Comparison of ENCODE assay signal across 8 mouse cellular contexts in genomic region chr10:128302357-128302756, GRCm38 (mm10). TPM values are rescaled to one million over a fixed set of nuclear protein-coding genes. Genes with fewer than 3 reads are reported as not detected.
DNase-seq lines count a peak whose midpoint lies in the region; ATAC-seq and TF ChIP-seq lines count a peak whose summit lies in the region.

No protein-coding gene starts in this region.

- peak overlapping the region; percentile 95 for H3K27ac ChIP-seq in liver, adult 2 months (replicated peaks; ENCODE audit: insufficient read depth, low read depth, low read length)
- H3K27ac ChIP-seq in embryonic facial prominence, embryonic 14.5 days (replicated peaks; ENCODE audit: low read depth, low read length) = peak overlapping the region; percentile 97
- H3K27ac ChIP-seq in limb, embryonic 11.5 days (replicated peaks; ENCODE audit: low read depth, low read length) = peak overlapping the region; percentile 89
- peak overlapping the region; percentile 96 for H3K27ac ChIP-seq in olfactory bulb, adult 2 months (ENCODE audit: insufficient read depth, low read depth, low read length)

- peaks cover 5% of the 10 kb centered on the region; the same call in 1 of the 2 replicates for H3K4me1 ChIP-seq in liver, adult 2 months (ENCODE audit: control insufficient read depth, insufficient read depth, low read length)
- H3K4me1 ChIP-seq in embryonic facial prominence, embryonic 14.5 days (ENCODE audit: control insufficient read depth, insufficient read depth, low read length) = peaks cover 13% of the 10 kb centered on the region; the same call in 1 of the 2 replicates
- peaks cover 3% of the 10 kb centered on the region for H3K4me1 ChIP-seq in limb, embryonic 11.5 days (ENCODE audit: control insufficient read depth, insufficient read depth, low read length)
- H3K4me1 ChIP-seq in olfactory bulb, adult 2 months (ENCODE audit: control insufficient read depth, insufficient read depth, low read length) = peaks cover 9% of the 10 kb centered on the region

- peaks cover 3% of the 10 kb centered on the region; the same call in 1 of the 2 replicates for H3K79me2 ChIP-seq in liver, adult 2 months (ENCODE audit: control insufficient read depth, insufficient read depth, low read length)

- TF ChIP-seq CTCF in liver, adult 2 months (IDR thresholded peaks at IDR 0.05; ENCODE audit: low read depth, low read length) = no peak
- no peak for TF ChIP-seq CTCF in olfactory bulb, adult 2 months (IDR thresholded peaks at IDR 0.05; ENCODE audit: insufficient read depth, low read depth, low read length)

- H3K27me3 ChIP-seq in liver, adult 2 months (ENCODE audit: control insufficient read depth, insufficient read depth, low read length) = no peaks in the 10 kb centered on the region
- H3K27me3 ChIP-seq in embryonic facial prominence, embryonic 14.5 days (replicated peaks; ENCODE audit: control insufficient read depth, insufficient read depth, low read length) = no peaks in the 10 kb centered on the region
- no peaks in the 10 kb centered on the region for H3K27me3 ChIP-seq in limb, embryonic 11.5 days (ENCODE audit: control insufficient read depth, insufficient read depth, low read length)

- peak overlapping the region; percentile 80 for H3K9ac ChIP-seq in liver, adult 2 months (ENCODE audit: low read depth, low read length)
- peak overlapping the region; percentile 90 for H3K9ac ChIP-seq in embryonic facial prominence, embryonic 14.5 days (ENCODE audit: low read depth, low read length)
- peak overlapping the region; percentile 91 for H3K9ac ChIP-seq in limb, embryonic 11.5 days (ENCODE audit: low read length)

- H3K9me3 ChIP-seq in embryonic facial prominence, embryonic 14.5 days (ENCODE audit: control insufficient read depth, low read length) = no peaks in the 10 kb centered on the region
- H3K9me3 ChIP-seq in limb, embryonic 11.5 days (ENCODE audit: control insufficient read depth, low read length) = no peaks in the 10 kb centered on the region

- 25% methylated on average over 3 of the region's 3 CpGs for WGBS in liver, adult 2 months
- WGBS in embryonic facial prominence, embryonic 14.5 days = 34% methylated on average over 3 of the region's 3 CpGs
- whole genome bisulfite sequencing in limb, embryonic 11.5 days = 46% methylated on average over 3 of the region's 3 CpGs
- 28% methylated on average over 3 of the region's 3 CpGs for WGBS in olfactory bulb, adult 2 months

- H3K4me3 ChIP-seq in liver, adult 2 months (ENCODE audit: insufficient read depth, low read depth, low read length) = peak overlapping the region; percentile 63
- H3K4me3 ChIP-seq in embryonic facial prominence, embryonic 14.5 days (ENCODE audit: low read depth, low read length) = peak overlapping the region; percentile 71
- peak overlapping the region; percentile 60 for H3K4me3 ChIP-seq in limb, embryonic 11.5 days (ENCODE audit: low read depth, low read length)
- H3K4me3 ChIP-seq in olfactory bulb, adult 2 months (ENCODE audit: insufficient read depth, low read depth, low read length) = peak overlapping the region; percentile 76

- DNase-seq in liver, adult 2 months (ENCODE audit: extremely low read depth, low read depth, low spot score) = peak; percentile 24
- DNase-seq in liver = no peak
- DNase-seq in embryonic facial prominence, embryonic 14.5 days (ENCODE audit: low spot score) = no peak
- no peak for DNase-seq in limb, embryonic 11.5 days (ENCODE audit: low spot score)
- DNase-seq in adrenal gland, adult 2 months = no peak
- no peak for DNase-seq in adrenal gland, postnatal 36 days
- DNase-seq in kidney, adult 8-10 months = no peak

- TF ChIP-seq POLR2A in liver, adult 2 months (IDR thresholded peaks at IDR 0.05; ENCODE audit: extremely low read depth, insufficient read depth, low read length) = no peak
- TF ChIP-seq POLR2A in olfactory bulb, adult 2 months (IDR thresholded peaks at IDR 0.05; ENCODE audit: insufficient read depth, low read depth, low read length) = no peak

- peak overlapping the region; percentile 78 for H3K4me2 ChIP-seq in embryonic facial prominence, embryonic 14.5 days (ENCODE audit: low read depth, low read length)
- peak overlapping the region; percentile 85 for H3K4me2 ChIP-seq in limb, embryonic 11.5 days (ENCODE audit: low read depth, severe bottlenecking)

- H3K36me3 ChIP-seq in liver, adult 2 months (ENCODE audit: control insufficient read depth, insufficient read depth, low read length) = no peaks in the 10 kb centered on the region
- H3K36me3 ChIP-seq in embryonic facial prominence, embryonic 14.5 days (ENCODE audit: control insufficient read depth, insufficient read depth, low read length) = 0 out of 2 replicates have a peak, but pooled peaks cover 7% of the 10 kb centered on the region
- H3K36me3 ChIP-seq in limb, embryonic 11.5 days (ENCODE audit: control insufficient read depth, insufficient read depth, low read length) = no peaks in the 10 kb centered on the region

- no peak for ATAC-seq in embryonic facial prominence, embryonic 14.5 days (ENCODE audit: low read depth)
- ATAC-seq in limb, embryonic 11.5 days (ENCODE audit: insufficient number of reproducible peaks, low FRiP score, low TSS enrichment, low read depth) = no peak

RNA-seq across cellular contexts. Expression of gene Pan2, which starts 0.8 kb away (rescaled TPM):
- total RNA-seq in liver, adult 2 months (2014; rRNA removed) = 9.1 and 11.8 TPM in 2 replicates
- polyA plus RNA-seq in liver, adult 2 months (2012; rRNA removed) = 12.7 and 20.3 TPM in 2 replicates
- polyA plus RNA-seq in embryonic facial prominence, embryonic 14.5 days (2014; fragmentation: Nextera tagmentation; extraction: Ambion mirVana) = 23.6 and 23.8 TPM in 2 replicates
- polyA plus RNA-seq in limb, embryonic 11.5 days (2014; fragmentation: Nextera tagmentation; extraction: Ambion mirVana) = 37.5 and 38.7 TPM in 2 replicates
- polyA plus RNA-seq in olfactory bulb, adult 2 months (2012; ENCODE audit: insufficient read depth, insufficient read length, low replicate concordance, missing spikeins) = not detected in 2 replicates
- total RNA-seq in adrenal gland, adult 2 months (2021) = 10 to 100 TPM; 13.8 to 18.3 TPM
- polyA plus RNA-seq in adrenal gland, adult 2 months (2012; rRNA removed) = 17.2 and 20.4 TPM in 2 replicates
- total RNA-seq in adrenal gland, postnatal 36 days (2021) = 10 to 100 TPM; 17.7 to 19.6 TPM

RNA-seq across cellular contexts. Expression of gene Il23a, which starts 3.8 kb away (rescaled TPM):
- total RNA-seq in liver, adult 2 months (2014; rRNA removed) = not detected in 2 replicates
- not detected in 2 replicates for polyA plus RNA-seq in liver, adult 2 months (2012; rRNA removed)
- polyA plus RNA-seq in embryonic facial prominence, embryonic 14.5 days (2014; fragmentation: Nextera tagmentation; extraction: Ambion mirVana) = 0.20 and 0.29 TPM in 2 replicates
- polyA plus RNA-seq in limb, embryonic 11.5 days (2014; fragmentation: Nextera tagmentation; extraction: Ambion mirVana) = not detected in 2 replicates
- not detected in 2 replicates for polyA plus RNA-seq in olfactory bulb, adult 2 months (2012; ENCODE audit: insufficient read depth, insufficient read length, low replicate concordance, missing spikeins)
- total RNA-seq in adrenal gland, adult 2 months (2021) = not detected
- not detected in 2 replicates for polyA plus RNA-seq in adrenal gland, adult 2 months (2012; rRNA removed)
- not detected for total RNA-seq in adrenal gland, postnatal 36 days (2021)

RNA-seq across cellular contexts. Expression of gene Cnpy2, which starts 19.9 kb away (rescaled TPM):
- total RNA-seq in liver, adult 2 months (2014; rRNA removed) = 89.5 and 107 TPM in 2 replicates
- polyA plus RNA-seq in liver, adult 2 months (2012; rRNA removed) = 69.0 and 72.0 TPM in 2 replicates
- polyA plus RNA-seq in embryonic facial prominence, embryonic 14.5 days (2014; fragmentation: Nextera tagmentation; extraction: Ambion mirVana) = 350 and 364 TPM in 2 replicates
- 343 and 351 TPM in 2 replicates for polyA plus RNA-seq in limb, embryonic 11.5 days (2014; fragmentation: Nextera tagmentation; extraction: Ambion mirVana)
- not detected in 2 replicates for polyA plus RNA-seq in olfactory bulb, adult 2 months (2012; ENCODE audit: insufficient read depth, insufficient read length, low replicate concordance, missing spikeins)
- 100 to 1,000 TPM; 180 to 204 TPM for total RNA-seq in adrenal gland, adult 2 months (2021)
- 20.1 and 28.6 TPM in 2 replicates for polyA plus RNA-seq in adrenal gland, adult 2 months (2012; rRNA removed)
- 100 to 1,000 TPM; 170 to 204 TPM for total RNA-seq in adrenal gland, postnatal 36 days (2021)

RNA-seq across cellular contexts. Expression of gene Stat2, which starts 32.0 kb away (rescaled TPM):
- total RNA-seq in liver, adult 2 months (2014; rRNA removed) = 17.0 and 17.6 TPM in 2 replicates
- 26.3 and 46.6 TPM in 2 replicates for polyA plus RNA-seq in liver, adult 2 months (2012; rRNA removed)
- 13.4 and 13.5 TPM in 2 replicates for polyA plus RNA-seq in embryonic facial prominence, embryonic 14.5 days (2014; fragmentation: Nextera tagmentation; extraction: Ambion mirVana)
- 12.0 and 14.0 TPM in 2 replicates for polyA plus RNA-seq in limb, embryonic 11.5 days (2014; fragmentation: Nextera tagmentation; extraction: Ambion mirVana)
- not detected in 2 replicates for polyA plus RNA-seq in olfactory bulb, adult 2 months (2012; ENCODE audit: insufficient read depth, insufficient read length, low replicate concordance, missing spikeins)
- total RNA-seq in adrenal gland, adult 2 months (2021) = 10 to 100 TPM; 24.0 to 33.5 TPM
- 37.3 and 39.2 TPM in 2 replicates for polyA plus RNA-seq in adrenal gland, adult 2 months (2012; rRNA removed)
- total RNA-seq in adrenal gland, postnatal 36 days (2021) = 10 to 100 TPM; 32.9 to 33.6 TPM

RNA-seq across cellular contexts. Expression of gene Apof, which starts 33.9 kb away (rescaled TPM):
- total RNA-seq in liver, adult 2 months (2014; rRNA removed) = 1,199 and 1,422 TPM in 2 replicates
- polyA plus RNA-seq in liver, adult 2 months (2012; rRNA removed) = 2,021 and 2,079 TPM in 2 replicates
- not detected in 2 replicates for polyA plus RNA-seq in embryonic facial prominence, embryonic 14.5 days (2014; fragmentation: Nextera tagmentation; extraction: Ambion mirVana)
- polyA plus RNA-seq in limb, embryonic 11.5 days (2014; fragmentation: Nextera tagmentation; extraction: Ambion mirVana) = not detected in 2 replicates
- not detected in 2 replicates for polyA plus RNA-seq in olfactory bulb, adult 2 months (2012; ENCODE audit: insufficient read depth, insufficient read length, low replicate concordance, missing spikeins)
- 10 to 100 TPM in 1 of 2 experiments, under 1 TPM in 1; 0.76 to 19.1 TPM for total RNA-seq in adrenal gland, adult 2 months (2021)
- polyA plus RNA-seq in adrenal gland, adult 2 months (2012; rRNA removed) = 11.0 and 25.2 TPM in 2 replicates
- total RNA-seq in adrenal gland, postnatal 36 days (2021) = 10 to 100 TPM in 1 of 2 experiments, 1 to 10 TPM in 1; 1.5 to 11.9 TPM
